Mouse (Mus musculus) small intestine, adult 2 months (tissue): ENCODE measurements around the gene Iffo1.

Experiments
- CTCF ChIP-seq: fragments of 200-500 bp; IDR thresholded peaks from 2 replicates; pipeline ENCODE4 v1.5.1; 2012; ENCODE audit warnings: low read depth, mild to moderate bottlenecking, control low read depth, inconsistent platforms, low read length, moderate library complexity, mixed read lengths; ENCODE audit not compliant: insufficient replicate concordance, insufficient read length; ENCODE audit errors: extremely low read depth
- POLR2A ChIP-seq: fragments of 200-500 bp; IDR thresholded peaks from 2 replicates; pipeline ENCODE4 v1.6.1; 2012; ENCODE audit warnings: low read depth, mild to moderate bottlenecking, control low read depth, inconsistent platforms, low read length, moderate library complexity

DNA sequence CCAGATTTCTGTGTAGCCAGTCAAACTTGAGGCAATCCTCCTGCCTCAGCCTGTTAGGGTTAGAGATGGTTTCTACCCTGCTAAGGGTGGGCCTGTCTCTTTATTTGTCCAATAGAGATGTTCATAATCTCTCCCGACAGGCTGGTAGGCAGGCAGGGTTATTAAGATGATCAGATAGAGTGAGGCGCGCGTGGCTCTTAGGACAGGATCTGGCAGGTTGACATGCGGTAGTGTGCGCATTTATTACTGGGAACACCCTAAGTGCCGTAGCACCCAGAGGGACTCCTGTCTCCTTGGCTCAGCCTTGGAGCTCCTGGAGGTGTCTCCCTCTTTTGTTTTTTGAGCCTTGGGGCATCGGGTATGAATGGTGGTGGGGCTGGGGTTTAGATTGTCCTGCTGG lies 10.2 kb downstream of the Iffo1 start:
- TF ChIP-seq CTCF (no peak), POLR2A (no peak)
